Mouse (Mus musculus) stomach, embryonic 16.5 days (tissue): ENCODE measurements around the gene Cfap61. TPM values are rescaled to one million over a fixed set of nuclear protein-coding genes. Genes with fewer than 3 reads are reported as not detected.

ENCODE experiments used
- ATAC-seq: fragments of 200-750 bp; cut with Nextera tagmentation; 2 replicates; pipeline ENCODE4 v1.8.0; 2017; ENCODE audit warnings: moderate number of reproducible peaks, moderate TSS enrichment; ENCODE audit not compliant: insufficient read depth, low FRiP score
- H3K27ac ChIP-seq: fragments of 300-500 bp; sonication (generic); 2 replicates; pipeline ENCODE4 v1.5.1; 2014; ENCODE audit warnings: low read length
- H3K27me3 ChIP-seq: fragments of 300-500 bp; sonication (generic); 2 replicates; pipeline ENCODE4 v1.6.1; 2014; ENCODE audit warnings: low read length, control low read depth, mixed read lengths; ENCODE audit not compliant: control insufficient read depth, insufficient read depth
- H3K36me3 ChIP-seq: fragments of 300-500 bp; sonication (generic); 2 replicates; pipeline ENCODE4 v1.6.1; 2014; ENCODE audit warnings: low read length; ENCODE audit not compliant: control insufficient read depth, insufficient read depth
- H3K4me1 ChIP-seq: fragments of 300-500 bp; sonication (generic); 2 replicates; pipeline ENCODE4 v1.6.1; 2014; ENCODE audit warnings: low read length, control low read depth, mixed read lengths; ENCODE audit not compliant: control insufficient read depth, insufficient read depth
- H3K4me2 ChIP-seq: fragments of 300-500 bp; sonication (generic); 2 replicates; pipeline ENCODE4 v1.6.1; 2014; ENCODE audit warnings: low read depth, low read length, mixed read lengths
- H3K4me3 ChIP-seq: fragments of 300-500 bp; sonication (generic); replicated peaks from 2 replicates; pipeline ENCODE4 v1.5.1; 2014; ENCODE audit warnings: mild to moderate bottlenecking, low read length
- H3K9ac ChIP-seq: fragments of 300-500 bp; sonication (generic); 2 replicates; pipeline ENCODE4 v1.6.1; 2014; ENCODE audit warnings: low read length
- H3K9me3 ChIP-seq: fragments of 300-500 bp; sonication (generic); replicated peaks from 2 replicates; pipeline ENCODE4 v1.6.1; 2016; ENCODE audit warnings: low read length, control low read depth; ENCODE audit not compliant: control insufficient read depth
- WGBS: fragments of 180-500 bp; shearing (Covaris S2); extraction: QIAGEN DNeasy Blood & Tissue Kit; methylation state at CpG from one replicate; pipeline ENCODE4 v1.1.7; 2014; 5-methylcytosine and 5-hydroxymethylcytosine counted together
- polyA plus RNA-seq: library from polyadenylated mRNA; unstranded; fragments of >200 nt; fragmentation: Nextera tagmentation; extraction: Ambion mirVana; gene quantifications from 2 replicates; pipeline ENCODE4 v1.2.1, GENCODE M21; 2015

Cfap61 gene
- polyA plus RNA-seq, 1 experiment from 2014 or later: 0.13 TPM

DNA sequence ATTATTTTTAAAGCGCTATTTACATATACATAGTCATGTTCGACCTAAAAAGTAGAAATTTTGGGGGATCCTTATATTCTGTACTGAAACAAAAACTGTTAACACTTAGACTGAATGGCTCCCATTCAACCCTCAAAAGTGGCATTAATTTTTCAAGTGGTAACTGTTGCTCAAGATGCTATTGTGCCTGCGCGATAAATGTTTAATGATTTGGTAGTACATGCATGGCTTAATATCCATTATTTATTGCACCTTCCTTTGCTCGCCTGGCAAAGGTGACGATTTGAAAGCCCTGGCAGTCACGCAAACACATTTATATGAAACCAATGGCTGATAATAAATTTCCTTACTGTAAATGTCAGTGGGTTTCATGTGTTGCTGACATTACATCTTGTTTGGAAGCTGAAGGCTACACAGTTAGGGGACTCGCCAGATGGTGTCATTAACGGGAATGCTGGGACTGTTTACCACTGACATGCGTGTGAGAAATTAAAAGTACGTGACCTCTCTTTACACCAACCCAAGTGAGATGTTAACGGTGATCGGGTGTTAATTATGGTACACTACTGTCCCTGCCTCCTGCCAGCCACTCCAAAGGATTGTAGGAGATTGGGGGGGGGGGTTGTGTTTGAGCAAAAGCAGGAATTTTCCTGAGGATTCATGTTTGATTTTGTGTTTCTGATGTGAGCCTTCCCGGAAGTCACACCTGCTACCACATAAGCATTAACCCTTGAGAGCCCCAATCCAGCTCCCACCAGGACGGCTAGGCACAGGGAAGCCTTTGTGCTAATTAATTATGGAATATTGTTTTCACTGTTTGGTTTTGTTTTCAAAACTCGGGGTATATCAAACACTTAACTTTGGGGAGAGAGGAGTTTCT is 127.1 kb downstream of the Cfap61 start:
- Histone ChIP-seq H3K27ac (no peak overlapping the region), H3K4me3 (no peak overlapping the region), H3K4me2 (peak overlapping the region; percentile 40), H3K36me3 (no peaks in the 10 kb centered on the region), H3K27me3 (no peaks in the 10 kb centered on the region), H3K9me3 (no peaks in the 10 kb centered on the region), H3K4me1 (no peaks in the 10 kb centered on the region), H3K9ac (no peak overlapping the region)
- 55% methylated on average over 16 of the region's 16 CpGs for WGBS
- ATAC-seq: no peak

- 44% methylated on average over 13 of the region's 13 CpGs for WGBS
- no peaks in the 10 kb centered on the region for H3K36me3 ChIP-seq
- ATAC-seq: no peak
- H3K4me1 ChIP-seq: no peaks in the 10 kb centered on the region
- H3K9me3 ChIP-seq: no peaks in the 10 kb centered on the region
- H3K4me3 ChIP-seq: no peak overlapping the region
- peak overlapping the region; percentile 40 for H3K4me2 ChIP-seq
- no peak overlapping the region for H3K27ac ChIP-seq
- no peaks in the 10 kb centered on the region for H3K27me3 ChIP-seq
- no peak overlapping the region for H3K9ac ChIP-seq
These were observed 127.9 kb downstream of the Cfap61 start for GRCm38 (mm10) chr2:146062330-146063092.

- WGBS: 67% methylated on average over 11 of the region's 11 CpGs
- no peak overlapping the region for H3K4me2 ChIP-seq
- ATAC-seq: no peak
These were observed 128.8 kb downstream of the Cfap61 start for GRCm38 (mm10) chr2:146063093-146064074.

GRCm38 (mm10) chr2:146067364-146067763 is 132.8 kb downstream of the Cfap61 start:
- Histone ChIP-seq H3K4me2 (no peak overlapping the region), H3K9me3 (no peaks in the 10 kb centered on the region), H3K27me3 (no peaks in the 10 kb centered on the region), H3K4me1 (no peaks in the 10 kb centered on the region), H3K27ac (no peak overlapping the region), H3K4me3 (no peak overlapping the region), H3K9ac (no peak overlapping the region), H3K36me3 (no peaks in the 10 kb centered on the region)
- ATAC-seq: no peak
- WGBS: 30% methylated on average over 4 of the region's 4 CpGs

More at GRCm38 (mm10) chr2:146063093-146064074, 128.8 kb downstream of the Cfap61 start:
- Histone ChIP-seq H3K36me3 (no peaks in the 10 kb centered on the region), H3K27me3 (no peaks in the 10 kb centered on the region), H3K4me1 (no peaks in the 10 kb centered on the region), H3K27ac (no peak overlapping the region), H3K9ac (no peak overlapping the region), H3K9me3 (no peaks in the 10 kb centered on the region), H3K4me3 (no peak overlapping the region)

- Histone ChIP-seq H3K36me3 (no peaks in the 10 kb centered on the region), H3K27me3 (no peaks in the 10 kb centered on the region), H3K9ac (no peak overlapping the region), H3K4me1 (no peaks in the 10 kb centered on the region), H3K4me2 (no peak overlapping the region), H3K4me3 (no peak overlapping the region), H3K27ac (no peak overlapping the region), H3K9me3 (no peaks in the 10 kb centered on the region)
- 50% methylated on average over 6 of the region's 6 CpGs for WGBS
- no peak for ATAC-seq
These were observed 138.7 kb downstream of the Cfap61 start for GRCm38 (mm10) chr2:146073300-146073699.

DNA sequence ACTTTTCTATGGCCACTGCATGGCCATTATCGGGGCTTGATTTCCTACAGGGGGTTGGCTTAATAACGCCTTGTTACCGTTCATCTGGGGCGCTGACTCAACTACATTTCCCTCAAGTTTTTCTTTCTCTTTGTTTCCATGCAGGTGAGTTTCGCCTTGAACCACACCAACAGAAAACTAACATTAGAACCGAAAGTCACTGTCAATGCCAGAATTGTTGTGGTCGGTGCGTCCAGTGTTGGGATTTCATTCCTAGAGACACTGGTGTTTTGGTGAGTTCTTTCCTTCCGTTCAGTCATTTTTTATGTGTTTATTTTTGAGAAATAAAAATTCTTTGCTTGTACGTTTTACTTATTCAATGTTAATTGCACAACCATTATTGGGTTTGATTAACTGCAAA is 142.5 kb downstream of the Cfap61 start:
- Histone ChIP-seq H3K9me3 (no peaks in the 10 kb centered on the region), H3K27ac (no peak overlapping the region)

GRCm38 (mm10) chr2:146080282-146080681 is 145.7 kb downstream of the Cfap61 start:
- no peak for ATAC-seq
- 91% methylated on average over 4 of the region's 4 CpGs for WGBS

More for the DNA sequence above, 142.5 kb downstream of the Cfap61 start:
- WGBS: 87% methylated on average over 10 of the region's 10 CpGs
- Histone ChIP-seq H3K9ac (no peak overlapping the region), H3K4me1 (no peaks in the 10 kb centered on the region), H3K4me2 (no peak overlapping the region), H3K4me3 (no peak overlapping the region), H3K27me3 (no peaks in the 10 kb centered on the region), H3K36me3 (no peaks in the 10 kb centered on the region)
- no peak for ATAC-seq

GRCm38 (mm10) chr2:146083326-146083871 is 148.8 kb downstream of the Cfap61 start:
- Histone ChIP-seq H3K4me3 (no peak overlapping the region), H3K27ac (0 out of 2 replicates have a peak overlapping the region, but pooled peaks have one; percentile 4), H3K9ac (no peak overlapping the region), H3K4me2 (no peak overlapping the region), H3K27me3 (no peaks in the 10 kb centered on the region), H3K4me1 (no peaks in the 10 kb centered on the region), H3K9me3 (no peaks in the 10 kb centered on the region), H3K36me3 (no peaks in the 10 kb centered on the region)
- ATAC-seq: peak; percentile 50; the same call in 1 of the 2 replicates
- WGBS: 47% methylated on average over 6 of the region's 6 CpGs

More at GRCm38 (mm10) chr2:146080282-146080681, 145.7 kb downstream of the Cfap61 start:
- Histone ChIP-seq H3K27ac (no peak overlapping the region), H3K27me3 (no peaks in the 10 kb centered on the region), H3K4me2 (no peak overlapping the region), H3K9me3 (no peaks in the 10 kb centered on the region), H3K9ac (no peak overlapping the region), H3K4me1 (no peaks in the 10 kb centered on the region), H3K4me3 (no peak overlapping the region), H3K36me3 (no peaks in the 10 kb centered on the region)
